Mouse (Mus musculus) CH12.LX (cell line): ENCODE results near the gene Ryr1. TPM values are rescaled to one million over a fixed set of nuclear protein-coding genes. Genes with fewer than 3 reads are reported as not detected.

Experiments used
- DNase-seq: peaks from one replicate; pipeline ENCODE4 v3.0.0-alpha.2; 2013; ENCODE audit errors: extremely low read depth
- H3K27ac ChIP-seq: 2 replicates; pipeline ENCODE4 v1.5.1; 2012; ENCODE audit warnings: low read depth, mild to moderate bottlenecking, control low read depth, moderate library complexity; ENCODE audit not compliant: insufficient read depth
- H3K27me3 ChIP-seq: replicated peaks from 2 replicates; pipeline ENCODE3; 2012; ENCODE audit warnings: inconsistent platforms
- H3K36me3 ChIP-seq, 2 experiments: replicated peaks in 1 of 2; 2 replicates each; pipeline versions ENCODE3 to v1.6.1; 2012; ENCODE audit warnings: inconsistent platforms in 1 of 2, low read length in 1 of 2, mild to moderate bottlenecking in 1 of 2, mixed read lengths in 1 of 2, moderate library complexity in 1 of 2; ENCODE audit not compliant: control insufficient read depth in 1 of 2, insufficient read depth in 1 of 2
- H3K4me1 ChIP-seq, 2 experiments: 2 replicates each; pipeline ENCODE4 v1.6.1; 2012; ENCODE audit warnings: inconsistent platforms in 1 of 2, moderate library complexity in 1 of 2; ENCODE audit not compliant: insufficient read depth in 2 of 2, control insufficient read depth in 1 of 2
- H3K4me2 ChIP-seq: 2 replicates; pipeline ENCODE4 v1.6.1; 2012; ENCODE audit warnings: low read depth, mild to moderate bottlenecking, control low read depth; ENCODE audit not compliant: poor library complexity, insufficient read depth, severe bottlenecking
- H3K4me3 ChIP-seq, 3 experiments: fragments of 150-350 bp in 1 of 3; sonication (generic) in 1 of 3; replicated peaks in 1 of 3; 2 replicates each; pipeline versions ENCODE3 to v1.5.1; 2011 to 2012; ENCODE audit warnings: low read depth in 2 of 3, low read length in 2 of 3, mild to moderate bottlenecking in 2 of 3, moderate library complexity in 2 of 3, control low read depth in 1 of 3, improper control_type of control experiment in 1 of 3, inconsistent platforms in 1 of 3, mixed read lengths in 1 of 3; ENCODE audit not compliant: poor library complexity in 1 of 3
- H3K79me2 ChIP-seq: replicated peaks from 2 replicates; pipeline ENCODE4 v1.6.1; 2012; ENCODE audit warnings: mild to moderate bottlenecking, moderate library complexity; ENCODE audit not compliant: control insufficient read depth, poor library complexity, insufficient read depth, severe bottlenecking; ENCODE audit errors: extremely low read depth
- H3K9ac ChIP-seq: 2 replicates; pipeline ENCODE4 v1.6.1; 2012; ENCODE audit warnings: low read depth, mild to moderate bottlenecking, control low read depth, moderate library complexity; ENCODE audit not compliant: insufficient read depth
- H3K9me3 ChIP-seq: replicated peaks from 2 replicates; pipeline ENCODE3; 2012; ENCODE audit warnings: low read length, inconsistent platforms, mixed read lengths
- BHLHE40 ChIP-seq: IDR thresholded peaks from 2 replicates; pipeline ENCODE4 v1.6.1; 2011; ENCODE audit warnings: mild to moderate bottlenecking, low read depth, low read length, improper control_type of control experiment
- CHD1 ChIP-seq: IDR thresholded peaks from 2 replicates; pipeline ENCODE4 v1.6.1; 2012; ENCODE audit warnings: low read depth, low read length, improper control_type of control experiment, inconsistent platforms
- CHD2 ChIP-seq: IDR thresholded peaks from 2 replicates; pipeline ENCODE4 v1.6.1; 2011; ENCODE audit warnings: low read length, improper control_type of control experiment
- CTCF ChIP-seq, 2 experiments: IDR thresholded peaks in 1 of 2; conservative IDR thresholded peaks in 1 of 2; 2 replicates each; pipeline ENCODE4 v1.5.1; 2011 to 2012; ENCODE audit warnings: low read depth in 2 of 2, low read length in 2 of 2, improper control_type of control experiment in 1 of 2, inconsistent platforms in 1 of 2, mild to moderate bottlenecking in 1 of 2, moderate library complexity in 1 of 2
- E2F4 ChIP-seq: IDR thresholded peaks from 2 replicates; pipeline ENCODE4 v1.6.1; 2011; ENCODE audit warnings: low read depth, low read length, improper control_type of control experiment; ENCODE audit not compliant: insufficient replicate concordance
- ELF1 ChIP-seq: IDR thresholded peaks from 2 replicates; pipeline ENCODE4 v1.6.1; 2014; ENCODE audit warnings: low read depth, mild to moderate bottlenecking, inconsistent platforms, low read length, improper control_type of control experiment
- EP300 ChIP-seq: IDR thresholded peaks from 2 replicates; pipeline ENCODE4 v1.6.1; 2011; ENCODE audit warnings: low read length, improper control_type of control experiment
- ETS1 ChIP-seq: conservative IDR thresholded peaks from 2 replicates; pipeline ENCODE4 v1.6.1; 2012; ENCODE audit warnings: low read depth, mild to moderate bottlenecking, inconsistent platforms, low read length, improper control_type of control experiment, moderate library complexity
- GABPA ChIP-seq: IDR thresholded peaks from 2 replicates; pipeline ENCODE4 v1.6.1; 2012; ENCODE audit warnings: low read depth, low read length, improper control_type of control experiment, inconsistent platforms; ENCODE audit not compliant: insufficient replicate concordance
- HCFC1 ChIP-seq: IDR thresholded peaks from 2 replicates; pipeline ENCODE4 v1.6.1; 2012; ENCODE audit warnings: low read depth, mild to moderate bottlenecking, inconsistent platforms, low read length, improper control_type of control experiment
- IRF4 ChIP-seq: IDR thresholded peaks from 2 replicates; pipeline ENCODE4 v1.6.1; 2014; ENCODE audit warnings: low read depth, mild to moderate bottlenecking, inconsistent platforms, low read length, improper control_type of control experiment
- JUN ChIP-seq: IDR thresholded peaks from 2 replicates; pipeline ENCODE4 v1.6.1; 2011; ENCODE audit warnings: low read depth, mild to moderate bottlenecking, low read length, improper control_type of control experiment, moderate library complexity; ENCODE audit not compliant: insufficient read depth
- JUND ChIP-seq: conservative IDR thresholded peaks from 2 replicates; pipeline ENCODE4 v1.6.1; 2011; ENCODE audit warnings: low read depth, low read length, improper control_type of control experiment
- KAT2A ChIP-seq: IDR thresholded peaks from 2 replicates; pipeline ENCODE4 v1.6.1; 2012; ENCODE audit warnings: low read length, improper control_type of control experiment, inconsistent platforms; ENCODE audit not compliant: insufficient replicate concordance
- MAFK ChIP-seq: IDR thresholded peaks from 2 replicates; pipeline ENCODE4 v1.6.1; 2011; ENCODE audit warnings: low read length, improper control_type of control experiment; ENCODE audit not compliant: insufficient replicate concordance
- MAX ChIP-seq: IDR thresholded peaks from 2 replicates; pipeline ENCODE4 v1.6.1; 2011; ENCODE audit warnings: low read length, improper control_type of control experiment
- MAZ ChIP-seq: IDR thresholded peaks from 2 replicates; pipeline ENCODE4 v1.6.1; 2012; ENCODE audit warnings: low read depth, mild to moderate bottlenecking, inconsistent platforms, low read length, improper control_type of control experiment, moderate library complexity
- MEF2A ChIP-seq: IDR thresholded peaks from 2 replicates; pipeline ENCODE4 v1.6.1; 2014; ENCODE audit warnings: low read depth, mild to moderate bottlenecking, inconsistent platforms, low read length, improper control_type of control experiment, borderline replicate concordance
- MXI1 ChIP-seq: IDR thresholded peaks from 2 replicates; pipeline ENCODE4 v1.6.1; 2011; ENCODE audit warnings: mild to moderate bottlenecking, low read depth, low read length, improper control_type of control experiment
- MYC ChIP-seq: IDR thresholded peaks from 2 replicates; pipeline ENCODE4 v1.6.1; 2011; ENCODE audit warnings: low read depth, mild to moderate bottlenecking, improper control_type of control experiment, low read length
- NELFE ChIP-seq: IDR thresholded peaks from 2 replicates; pipeline ENCODE4 v1.6.1; 2011; ENCODE audit warnings: low read depth, low read length, improper control_type of control experiment
- NRF1 ChIP-seq: IDR thresholded peaks from 2 replicates; pipeline ENCODE4 v1.6.1; 2014; ENCODE audit warnings: low read depth, mild to moderate bottlenecking, inconsistent platforms, low read length, improper control_type of control experiment, moderate library complexity
- PAX5 ChIP-seq: IDR thresholded peaks from 2 replicates; pipeline ENCODE4 v1.6.1; 2012; ENCODE audit warnings: low read length, inconsistent platforms, mixed read lengths
- POLR2A ChIP-seq: IDR thresholded peaks from 2 replicates; pipeline ENCODE4 v1.6.1; 2011; ENCODE audit warnings: low read depth, mild to moderate bottlenecking, improper control_type of control experiment, low read length
- POLR2AphosphoS2 ChIP-seq: IDR thresholded peaks from 2 replicates; pipeline ENCODE4 v1.6.1; 2011; ENCODE audit warnings: low read depth, low read length, improper control_type of control experiment
- RAD21 ChIP-seq: IDR thresholded peaks from 2 replicates; pipeline ENCODE4 v1.6.1; 2011; ENCODE audit warnings: low read depth, mild to moderate bottlenecking, low read length, improper control_type of control experiment, moderate library complexity
- RCOR1 ChIP-seq: conservative IDR thresholded peaks from 2 replicates; pipeline ENCODE4 v1.6.1; 2012; ENCODE audit warnings: low read depth, mild to moderate bottlenecking, inconsistent platforms, low read length, improper control_type of control experiment
- SIN3A ChIP-seq: IDR thresholded peaks from 2 replicates; pipeline ENCODE4 v1.6.1; 2012; ENCODE audit warnings: low read length, improper control_type of control experiment, inconsistent platforms
- SMC3 ChIP-seq: IDR thresholded peaks from 2 replicates; pipeline ENCODE4 v1.6.1; 2011; ENCODE audit warnings: low read depth, low read length, improper control_type of control experiment
- TBP ChIP-seq: conservative IDR thresholded peaks from 2 replicates; pipeline ENCODE4 v1.6.1; 2011; ENCODE audit warnings: low read depth, low read length, improper control_type of control experiment
- TCF12 ChIP-seq: IDR thresholded peaks from 2 replicates; pipeline ENCODE4 v1.6.1; 2014; ENCODE audit warnings: low read depth, mild to moderate bottlenecking, inconsistent platforms, low read length, improper control_type of control experiment
- UBTF ChIP-seq: IDR thresholded peaks from 2 replicates; pipeline ENCODE4 v1.6.1; 2012; ENCODE audit warnings: low read depth, mild to moderate bottlenecking, inconsistent platforms, low read length, improper control_type of control experiment, moderate library complexity
- USF1 ChIP-seq: IDR thresholded peaks from 2 replicates; pipeline ENCODE4 v1.6.1; 2014; ENCODE audit warnings: low read depth, mild to moderate bottlenecking, inconsistent platforms, low read length, improper control_type of control experiment
- USF2 ChIP-seq: conservative IDR thresholded peaks from 2 replicates; pipeline ENCODE4 v1.6.1; 2011; ENCODE audit warnings: low read depth, low read length, improper control_type of control experiment
- ZC3H11A ChIP-seq: IDR thresholded peaks from 2 replicates; pipeline ENCODE4 v1.6.1; 2012; ENCODE audit warnings: low read depth, mild to moderate bottlenecking, inconsistent platforms, low read length, improper control_type of control experiment
- ZKSCAN1 ChIP-seq: IDR thresholded peaks from 2 replicates; pipeline ENCODE4 v1.6.1; 2012; ENCODE audit warnings: low read depth, inconsistent platforms, low read length, improper control_type of control experiment, borderline replicate concordance
- ZMIZ1 ChIP-seq: IDR thresholded peaks from 2 replicates; pipeline ENCODE4 v1.6.1; 2012; ENCODE audit warnings: low read depth, mild to moderate bottlenecking, inconsistent platforms, low read length, improper control_type of control experiment
- ZNF384 ChIP-seq: IDR thresholded peaks from 2 replicates; pipeline ENCODE4 v1.6.1; 2012; ENCODE audit warnings: low read depth, low read length, improper control_type of control experiment, inconsistent platforms
- dilution Hi-C: fragments of 300-500 bp; cut with MboI; formaldehyde crosslinking; loops from 2 replicates; pipeline ENCODE4 v1.14.3; 2020; ENCODE audit warnings: low sequenced_read_pairs; ENCODE audit not compliant: extremely low pct_unique_long_range_greater_than_20kb, extremely low pct_ligation_motif_present
- in situ Hi-C: fragments of 300-500 bp; cut with MboI; formaldehyde crosslinking; loops from 3 replicates; pipeline ENCODE4 v1.14.3; 2019; ENCODE audit warnings: low sequenced_read_pairs, low pct_ligation_motif_present, low pct_unique_long_range_greater_than_20kb, mixed read lengths
- polyA plus RNA-seq: library from polyadenylated mRNA; unstranded; fragments of >175 nt; gene quantifications from 2 replicates; pipeline ENCODE4 v1.2.1, GENCODE M21; 2012; ENCODE audit warnings: low read depth; ENCODE audit not compliant: insufficient read length
- total RNA-seq, 2 experiments: library from RNA; depleted of rRNA; stranded (reverse); fragments of 300-350 nt in 1 of 2; fragments of >200 nt in 1 of 2; gene quantifications; 2 replicates each; pipeline ENCODE4 v1.2.3; 2012 to 2014

The Ryr1 gene
- total and polyA plus RNA-seq, 3 experiments: 0.43 to 1.1 (median 0.68) TPM

DNA sequence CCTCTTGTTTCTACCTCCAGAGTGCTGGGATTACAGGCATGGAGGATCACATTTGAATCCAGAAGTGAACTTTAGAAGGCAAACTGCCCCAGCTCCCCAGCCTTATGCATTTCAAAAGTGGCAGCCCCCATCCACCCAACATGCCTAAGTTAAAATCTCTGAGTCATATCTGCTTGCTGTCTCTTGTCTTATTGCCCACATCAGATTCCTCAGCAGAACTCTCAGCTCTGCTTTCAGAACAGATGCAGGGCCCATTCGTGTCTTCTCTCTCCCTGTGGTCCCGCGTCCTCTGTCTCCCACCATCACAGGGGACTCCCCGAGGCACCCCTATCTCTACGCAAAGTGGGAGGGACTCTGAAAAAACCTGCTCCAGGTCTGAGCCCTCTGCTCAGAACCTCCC is 98.8 kb downstream of the Ryr1 start:
- dilution Hi-C loops: no loop called here
- Histone ChIP-seq H3K27ac (peak overlapping the region; percentile 97), H3K9ac (peak overlapping the region; percentile 18), H3K4me3 (peak overlapping the region in 1 of 3 experiments; percentile 8), H3K4me1 (peaks cover 15 to 52% of the 10 kb centered on the region in 2 experiments), H3K27me3 (no peaks in the 10 kb centered on the region), H3K36me3 (peaks cover 0 to 10% of the 10 kb centered on the region in 2 experiments), H3K9me3 (peaks cover 3% of the 10 kb centered on the region), H3K79me2 (no peaks in the 10 kb centered on the region), H3K4me2 (peak overlapping the region; percentile 53)
- DNase-seq: peak; percentile 80
- in situ Hi-C loops: loop anchor here (25.0 kb wide), 1 partner anchor 239 kb away; the partner anchor contains the start of gene Rinl
- no peak for TF ChIP-seq NELFE
- no peak; the same call in 1 of the 2 replicates for TF ChIP-seq MXI1
- no peak for TF ChIP-seq RAD21
- no peak for TF ChIP-seq CHD1
- TF ChIP-seq MEF2A: 0 out of 2 replicates have a peak, but pooled peaks have one; percentile 52
- TF ChIP-seq POLR2AphosphoS2: no peak
- TF ChIP-seq ZC3H11A: no peak
- no peak for TF ChIP-seq USF2
- no peak for TF ChIP-seq UBTF
- TF ChIP-seq E2F4: no peak
- no peak for TF ChIP-seq SIN3A
- no peak for TF ChIP-seq TBP
- TF ChIP-seq POLR2A: 0 out of 2 replicates have a peak, but pooled peaks have one; percentile 45
- peak; percentile 49; the same call in 1 of the 2 replicates for TF ChIP-seq EP300
- no peak for TF ChIP-seq CHD2
- TF ChIP-seq MAFK: peak; percentile 35; the same call in 1 of the 2 replicates
- peak; percentile 77 for TF ChIP-seq ETS1
- no peak for TF ChIP-seq MAZ
- no peak for TF ChIP-seq ZMIZ1
- no peak; the same call in 1 of the 2 replicates for TF ChIP-seq JUN
- TF ChIP-seq ZNF384: no peak
- no peak for TF ChIP-seq HCFC1
- no peak for TF ChIP-seq MAX
- no peak for TF ChIP-seq SMC3
- no peak; the same call in 1 of the 2 replicates for TF ChIP-seq NRF1
- TF ChIP-seq CTCF (conservative IDR thresholded peaks at IDR 0.05 in 1 of 2, IDR thresholded peaks at IDR 0.05 in 1 of 2; ENCODE audit: low read depth in 2 of 2, low read length in 2 of 2): no peak
- TF ChIP-seq RCOR1: no peak; the same call in none of the 2 replicates
- peak; percentile 20; the same call in 1 of the 2 replicates for TF ChIP-seq JUND
- no peak for TF ChIP-seq ZKSCAN1
- TF ChIP-seq USF1: no peak
- TF ChIP-seq ELF1: no peak
- TF ChIP-seq PAX5: no peak
- TF ChIP-seq KAT2A: no peak
- TF ChIP-seq IRF4: peak; percentile 66; the same call in 1 of the 2 replicates
- peak; percentile 33; the same call in 1 of the 2 replicates for TF ChIP-seq TCF12
- peak; percentile 71 for TF ChIP-seq BHLHE40
- TF ChIP-seq GABPA: no peak
- peak; percentile 11; the same call in 1 of the 2 replicates for TF ChIP-seq MYC
